Mouse (Mus musculus): ENCODE measurements at regions not wholly inside any gene's neighbourhood (a gene's known extent, or its start where the extent isn't known, plus 50 kb on each side); places are given as distances from the start of the nearest gene placed in this dataset.

GRCm38 (mm10) chr12:20614766-20615165 is 375.5 kb upstream of the Asap2 start:
- peak; percentile 55 to 69 for DNase-seq (ENCODE audit: low spot score in 2 of 2)

Data from layer of hippocampus, postnatal 10 days (tissue).